Mouse (Mus musculus): ENCODE measurements around the gene Rgs6. TPM values are rescaled to one million over a fixed set of nuclear protein-coding genes. Genes with fewer than 3 reads are reported as not detected.

Rgs6 gene
- polyA plus RNA-seq, 2 experiments from 2014 or later = 0.28 TPM; not detected in 1

- ATAC-seq = no peak
Observed at GRCm38 (mm10) chr12:83143071-83143470, 555.0 kb downstream of the Rgs6 start.

GRCm38 (mm10) chr12:83143574-83143973 lies 555.5 kb downstream of the Rgs6 start:
- no peak for ATAC-seq

DNA sequence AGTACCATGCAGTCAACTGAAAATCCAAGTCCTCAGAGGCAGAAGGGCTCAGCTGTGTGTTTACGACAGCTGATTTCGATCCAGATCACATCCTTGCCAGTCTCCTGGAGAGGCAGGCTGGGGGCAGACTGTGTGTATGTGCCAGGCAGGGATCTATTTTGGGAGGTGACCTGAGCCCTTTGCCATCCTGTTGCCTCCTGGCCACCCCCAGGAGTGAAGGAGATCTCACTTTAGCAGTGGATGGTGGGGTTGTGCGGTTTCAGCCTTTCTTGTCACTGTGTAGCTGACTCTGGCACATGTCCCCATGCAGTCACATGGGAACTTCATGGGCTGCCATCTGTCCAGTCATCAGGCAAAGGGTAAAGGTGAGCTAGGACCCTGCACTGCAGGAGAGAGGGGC lies 557.0 kb downstream of the Rgs6 start:
- no peak for ATAC-seq

GRCm38 (mm10) chr12:83145902-83146301 lies 557.8 kb downstream of the Rgs6 start:
- no peak for ATAC-seq

DNA sequence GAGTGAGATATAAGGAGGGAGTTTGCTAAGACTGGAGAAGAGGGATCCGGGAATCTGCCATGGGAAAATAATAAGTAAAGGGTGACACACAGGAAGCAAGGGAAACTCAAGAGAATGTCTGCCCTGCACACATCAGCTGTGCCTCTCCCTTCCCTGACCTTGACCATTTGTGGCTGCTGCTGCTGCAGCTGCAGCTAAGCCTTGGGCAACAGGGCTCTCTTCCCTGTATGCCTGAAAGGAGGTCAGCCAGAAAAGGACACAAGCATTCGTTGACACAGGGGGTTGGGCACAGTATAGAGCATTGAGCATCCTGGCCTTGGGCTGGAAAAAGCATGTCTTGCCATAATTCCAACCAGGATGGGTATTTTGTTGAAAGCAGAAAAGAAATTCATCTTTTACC lies 558.8 kb downstream of the Rgs6 start:
- no peak for ATAC-seq

DNA sequence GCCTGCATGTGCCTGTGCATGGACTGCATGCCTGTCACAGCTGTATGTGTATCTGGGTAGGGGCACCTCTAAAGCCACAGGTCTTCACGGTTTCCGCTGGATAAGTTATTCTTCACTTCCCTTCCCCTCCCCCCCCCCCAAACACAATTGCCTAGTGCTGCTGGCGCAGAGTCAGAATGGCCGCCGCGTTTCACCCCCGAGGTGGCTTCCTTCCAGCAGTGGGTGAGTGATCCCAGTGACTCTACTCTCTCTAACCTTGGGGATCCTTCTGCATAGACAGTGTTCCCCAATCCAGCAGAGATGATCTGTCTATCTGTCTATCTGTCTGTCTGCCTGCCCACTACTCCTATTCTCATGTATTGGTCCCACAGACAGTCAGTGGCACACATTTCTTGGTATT lies 561.9 kb downstream of the Rgs6 start:
- no peak for ATAC-seq

GRCm38 (mm10) chr12:83150813-83151212 lies 562.7 kb downstream of the Rgs6 start:
- no peak for ATAC-seq

DNA sequence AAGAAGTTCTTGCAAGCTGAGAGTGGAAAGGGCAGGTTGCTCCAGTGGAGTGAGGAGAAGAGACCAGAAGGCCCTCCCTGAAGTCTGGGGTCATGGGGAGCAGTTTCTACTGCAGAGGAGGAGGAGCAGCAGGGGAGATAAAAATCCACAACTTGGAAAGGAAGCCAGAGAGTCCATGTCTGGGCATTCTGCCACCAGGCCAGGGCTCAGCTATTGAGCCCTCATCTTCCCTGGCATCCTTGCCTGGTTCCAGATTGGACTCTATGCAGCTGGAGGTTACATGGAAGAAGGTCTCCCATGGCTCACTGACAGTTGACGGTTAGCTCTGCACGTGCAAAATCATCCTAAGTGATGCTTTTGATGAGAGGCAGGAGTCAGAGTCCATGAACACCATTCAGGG lies 563.4 kb downstream of the Rgs6 start:
- ATAC-seq = no peak

- ATAC-seq = no peak
Observed at GRCm38 (mm10) chr12:83160211-83160610, 572.1 kb downstream of the Rgs6 start.

DNA sequence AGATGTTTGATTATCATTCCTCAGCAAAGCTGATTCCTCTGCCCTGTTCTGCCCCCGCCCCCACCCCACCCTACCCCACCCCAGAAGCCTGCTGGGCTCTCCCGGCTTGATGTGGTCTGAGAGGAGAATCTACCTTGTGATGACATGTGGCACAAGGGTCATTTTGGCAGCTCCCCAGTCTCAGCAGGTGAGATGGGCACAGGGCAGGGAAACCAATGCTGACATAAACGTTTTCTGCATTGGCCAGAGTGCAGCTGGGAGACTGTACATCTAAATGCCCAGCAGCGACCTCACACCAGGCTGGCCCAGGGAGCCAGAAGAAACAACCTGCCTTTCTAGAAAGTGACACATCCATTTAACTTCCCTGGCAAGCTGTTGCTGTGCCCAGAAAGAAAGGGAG lies 572.6 kb downstream of the Rgs6 start:
- no peak for ATAC-seq

DNA sequence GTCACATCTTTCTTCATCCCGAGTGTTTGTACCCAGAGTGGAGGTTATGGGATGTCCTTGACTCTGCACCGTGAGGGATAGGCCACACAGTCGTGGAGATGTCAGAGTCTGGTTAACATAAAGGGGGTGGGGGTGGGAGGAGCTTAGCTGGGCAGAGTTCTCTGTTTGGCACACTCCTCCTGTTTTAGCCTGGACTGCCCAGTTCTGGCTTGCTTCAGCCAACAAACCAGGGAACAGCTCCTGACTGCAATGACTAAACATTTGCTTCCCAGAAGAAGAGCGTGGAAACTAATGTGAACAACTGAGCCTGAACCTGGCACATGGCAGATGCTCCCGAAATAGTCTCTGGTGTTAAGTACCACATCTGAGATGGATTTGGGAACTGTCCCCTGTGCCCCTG lies 575.6 kb downstream of the Rgs6 start:
- no peak for ATAC-seq

GRCm38 (mm10) chr12:83165058-83165457 lies 577.0 kb downstream of the Rgs6 start:
- no peak for ATAC-seq

- no peak for ATAC-seq
Observed at GRCm38 (mm10) chr12:83168310-83168709, 580.2 kb downstream of the Rgs6 start.

DNA sequence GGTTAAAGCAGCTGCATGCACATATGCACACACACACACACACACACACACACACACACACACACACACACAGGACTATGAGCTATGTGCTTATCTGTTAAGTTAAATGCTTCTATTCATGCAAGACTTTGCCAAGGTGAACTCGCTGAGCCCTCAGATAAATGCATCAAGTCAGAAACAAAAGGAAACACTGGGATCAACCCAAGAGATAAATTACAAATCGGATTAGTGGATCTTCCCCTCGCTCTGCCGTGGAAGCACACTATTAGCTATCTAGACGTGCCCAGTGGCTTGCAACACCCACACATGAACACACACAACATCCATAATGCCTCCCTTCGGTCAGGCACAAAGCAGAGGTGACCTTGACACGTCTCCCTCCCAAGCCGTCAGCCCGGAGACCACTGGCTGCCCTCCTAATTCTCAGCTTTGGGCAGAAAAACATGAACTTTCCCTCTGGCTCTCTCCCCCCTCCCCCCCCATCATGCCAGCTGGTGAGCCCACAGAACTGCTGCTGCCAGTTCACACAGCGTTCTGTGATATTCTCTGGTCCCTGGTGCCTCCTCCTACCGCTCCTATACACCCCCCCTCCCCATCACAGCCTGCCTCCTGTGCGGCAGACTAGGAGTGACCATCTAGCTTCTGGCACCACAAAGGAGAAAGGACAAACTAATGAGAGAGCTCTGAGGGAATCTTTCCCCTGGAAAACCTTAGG lies 581.6 kb downstream of the Rgs6 start:
- no peak for ATAC-seq

DNA sequence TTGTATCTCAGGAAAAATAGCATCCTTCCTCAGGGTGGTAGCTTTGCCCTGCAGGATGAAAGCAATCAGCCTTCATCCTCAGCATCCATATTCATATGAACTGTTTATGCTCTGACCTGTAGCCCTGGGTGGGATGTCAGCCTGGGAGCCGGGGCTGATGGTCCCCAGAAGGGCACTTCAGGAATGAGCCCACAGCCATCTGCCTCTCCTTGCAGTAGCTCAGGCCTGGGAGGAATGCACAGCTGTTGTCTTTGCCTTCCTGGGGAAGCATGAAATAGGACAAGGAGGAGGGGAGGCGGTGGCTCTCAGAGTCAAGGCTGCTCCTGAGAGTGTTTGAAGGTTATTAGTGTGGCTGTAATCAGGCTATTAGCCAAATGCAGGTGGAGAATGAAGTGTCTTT lies 590.7 kb downstream of the Rgs6 start:
- no peak for ATAC-seq

- no peak for ATAC-seq
Observed at GRCm38 (mm10) chr12:83179860-83180259, 591.8 kb downstream of the Rgs6 start.

DNA sequence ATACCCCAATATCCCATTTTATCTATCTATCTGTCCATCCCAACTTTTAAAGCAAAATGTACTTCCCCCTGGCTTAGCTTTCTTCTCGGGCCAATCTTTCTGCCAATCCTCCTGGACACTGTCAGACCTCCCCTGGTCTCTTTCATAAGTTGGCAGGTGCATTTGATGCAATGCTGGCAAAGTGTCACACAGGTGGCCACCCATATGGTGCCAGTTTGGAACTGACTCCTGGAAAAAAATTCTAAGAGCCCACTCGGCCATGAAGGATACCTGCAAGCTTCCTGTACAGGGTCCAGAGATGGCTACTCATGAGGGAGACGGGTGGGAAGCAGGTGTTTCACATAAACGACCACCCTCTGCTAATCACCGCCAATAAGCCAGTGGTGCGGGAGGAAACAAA lies 592.5 kb downstream of the Rgs6 start:
- ATAC-seq = no peak

GRCm38 (mm10) chr12:83201674-83202073 lies 613.6 kb downstream of the Rgs6 start:
- ATAC-seq = no peak

DNA sequence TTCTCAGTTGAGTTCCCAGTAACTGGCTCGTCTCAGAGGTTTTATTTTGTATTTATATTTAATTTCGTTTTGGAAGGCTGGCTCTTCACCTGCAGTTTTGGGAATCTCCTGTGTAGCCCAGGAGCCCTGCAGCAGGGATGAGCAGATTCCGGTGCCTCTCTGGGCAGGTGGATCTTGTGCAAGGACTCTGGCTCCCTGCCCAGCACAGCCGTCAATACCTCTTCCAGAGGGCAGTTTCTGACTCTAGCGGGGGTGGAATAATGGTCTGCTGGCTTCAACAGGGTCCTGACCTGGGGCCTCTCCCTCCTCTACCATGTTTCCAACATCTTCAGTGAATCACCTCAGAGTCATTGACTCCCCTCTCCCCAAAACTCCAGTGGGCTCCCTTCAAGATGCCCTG lies 616.3 kb downstream of the Rgs6 start:
- ATAC-seq = no peak

DNA sequence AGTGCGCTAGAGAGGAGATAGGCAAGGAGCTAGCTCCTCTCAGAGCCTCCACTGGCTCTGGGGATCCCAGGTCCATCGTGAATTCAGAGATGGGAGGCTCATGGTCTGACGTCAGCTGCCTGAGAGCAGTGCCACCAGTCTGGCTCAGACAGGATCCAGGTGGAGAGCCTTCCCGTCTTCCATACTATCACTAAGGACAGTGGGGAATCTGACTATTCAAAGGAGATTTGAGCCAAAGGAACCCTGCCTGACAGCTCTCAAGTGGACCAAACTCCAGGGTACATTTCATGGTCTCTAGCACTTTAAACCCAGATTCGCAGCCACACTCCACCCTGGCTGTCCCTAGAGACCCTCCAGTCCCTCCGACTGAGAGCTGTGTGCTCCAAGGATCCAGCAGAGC lies 618.8 kb downstream of the Rgs6 start:
- ATAC-seq = no peak

- ATAC-seq = no peak
Observed at GRCm38 (mm10) chr12:83207481-83207880, 619.4 kb downstream of the Rgs6 start.

DNA sequence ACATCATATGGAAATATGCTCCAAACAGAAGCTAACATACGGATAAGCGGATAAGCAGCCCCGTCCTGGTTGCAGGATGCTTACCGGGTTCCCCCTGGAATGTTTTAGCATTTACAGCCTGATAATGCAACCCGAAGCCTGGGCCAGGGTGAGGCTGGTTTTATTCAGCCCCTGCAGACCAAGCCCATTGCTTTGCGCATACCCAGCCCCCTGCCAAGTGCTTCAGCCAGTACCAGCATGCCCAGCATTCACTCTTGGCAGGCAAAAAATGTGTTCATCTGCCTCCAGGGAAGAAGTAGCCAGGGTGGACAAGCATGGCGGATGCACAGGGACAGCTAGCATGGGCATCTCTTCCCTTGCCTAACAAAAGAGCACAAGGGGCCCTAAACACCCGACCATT lies 619.9 kb downstream of the Rgs6 start:
- no peak for ATAC-seq

DNA sequence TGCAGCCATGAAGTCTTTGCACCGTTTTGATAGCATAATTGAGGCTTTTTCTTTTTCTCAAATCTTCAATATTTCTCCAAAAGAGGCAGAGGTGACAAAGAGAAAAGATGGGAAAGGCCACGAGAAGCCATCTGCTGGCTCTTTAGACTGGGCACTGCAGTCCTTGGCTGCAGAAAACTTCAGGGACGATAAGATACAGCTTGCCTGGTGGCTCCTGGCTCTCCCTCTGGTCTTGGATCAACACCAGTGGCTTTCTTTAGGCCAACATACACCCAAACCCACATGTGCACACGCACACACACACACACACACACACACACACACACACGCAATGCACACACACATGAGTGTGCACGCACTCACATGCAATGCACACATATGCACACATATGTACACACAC lies 620.7 kb downstream of the Rgs6 start:
- ATAC-seq = no peak

DNA sequence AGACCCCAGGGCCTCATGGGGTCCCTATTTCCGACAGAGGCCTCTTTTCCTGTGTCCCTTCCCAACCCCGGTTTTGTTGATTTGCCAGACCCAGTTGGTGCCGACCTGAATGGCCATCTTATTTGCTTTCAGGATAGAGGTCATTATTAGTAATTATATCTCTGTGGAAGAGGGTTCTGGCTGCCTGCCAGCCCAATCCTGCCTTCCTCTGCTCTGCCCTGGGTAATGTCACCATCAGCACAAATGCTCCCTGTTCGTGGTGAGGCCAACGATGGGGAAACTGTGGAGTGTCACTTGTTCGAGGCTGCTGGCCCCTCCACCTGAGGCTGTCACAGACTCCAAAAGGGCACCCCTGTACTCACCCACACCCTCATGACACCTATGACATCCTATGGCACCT lies 621.4 kb downstream of the Rgs6 start:
- ATAC-seq = no peak

- ATAC-seq = no peak
Observed at GRCm38 (mm10) chr12:83210294-83210693, 622.2 kb downstream of the Rgs6 start.
